Mouse (Mus musculus) G1E (cell line): ENCODE results near the gene Syne3.
A peak's percentile ranks its signal among the peaks of the same experiment; 100 is the strongest.

Source experiments
- CTCF ChIP-seq: IDR thresholded peaks from 2 replicates; pipeline ENCODE4 v1.5.1; 2012; ENCODE audit warnings: low read depth, low read length, inconsistent platforms, mixed read lengths
- GATA2 ChIP-seq: IDR thresholded peaks from 2 replicates; pipeline ENCODE4 v1.6.1; 2012; ENCODE audit warnings: low read depth, low read length, inconsistent platforms, borderline replicate concordance

GRCm38 (mm10) chr12:105025271-105025946 lies 15.8 kb upstream of the Syne3 start:
- TF ChIP-seq CTCF (peak; percentile 68), GATA2 (peak; percentile 90)
